Mouse (Mus musculus) adrenal gland, postnatal 14 days (tissue): ENCODE measurements at regions not wholly inside any gene's neighbourhood (a gene's known extent, or its start where the extent isn't known, plus 50 kb on each side); places are given as distances from the start of the nearest gene placed in this dataset.

Source experiments
- DNase-seq: peaks from one replicate; pipeline ENCODE4 v3.0.0; 2021; ENCODE audit warnings: mixed read lengths

DNA sequence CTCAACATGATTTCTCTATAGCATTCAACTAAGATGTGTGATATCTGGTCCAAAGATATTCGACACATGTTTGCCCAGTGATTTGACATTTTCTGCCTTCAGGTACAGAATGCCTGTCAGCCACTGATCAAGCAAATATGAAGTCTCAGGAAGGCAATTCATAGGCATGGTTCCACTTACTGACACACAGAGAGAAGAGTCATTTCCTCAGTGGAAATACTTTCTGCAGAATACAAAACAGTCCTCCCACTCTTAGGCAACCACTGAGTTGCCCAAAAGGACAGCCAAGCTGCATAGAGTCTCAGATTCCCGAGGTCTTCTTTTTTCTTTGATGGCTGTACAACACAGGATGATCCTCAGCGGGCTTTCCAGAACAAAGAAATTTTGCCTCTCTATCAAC lies 110.9 kb downstream of the Ndufa4 start:
- no peak for DNase-seq

DNA sequence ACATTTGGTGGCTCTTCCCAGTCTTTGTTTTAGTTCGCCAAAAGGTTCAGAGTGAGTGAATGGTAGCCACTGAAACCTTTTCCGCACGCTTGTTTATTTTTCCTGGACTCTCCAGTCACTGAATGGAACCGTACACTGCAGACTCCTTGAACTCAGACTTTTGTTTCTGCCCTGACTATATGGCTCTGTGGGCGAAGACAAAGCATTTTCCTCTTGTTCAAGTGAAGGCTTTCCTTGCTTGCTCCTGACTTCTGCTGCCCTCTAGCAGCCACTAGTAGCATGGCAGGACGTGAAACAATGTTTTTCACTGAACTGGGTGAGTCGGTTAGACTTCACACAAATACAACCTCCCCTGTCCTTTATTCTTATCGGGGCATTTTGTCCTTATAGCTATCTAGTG lies 113.9 kb downstream of the Ndufa4 start:
- DNase-seq = peak; percentile 66

DNA sequence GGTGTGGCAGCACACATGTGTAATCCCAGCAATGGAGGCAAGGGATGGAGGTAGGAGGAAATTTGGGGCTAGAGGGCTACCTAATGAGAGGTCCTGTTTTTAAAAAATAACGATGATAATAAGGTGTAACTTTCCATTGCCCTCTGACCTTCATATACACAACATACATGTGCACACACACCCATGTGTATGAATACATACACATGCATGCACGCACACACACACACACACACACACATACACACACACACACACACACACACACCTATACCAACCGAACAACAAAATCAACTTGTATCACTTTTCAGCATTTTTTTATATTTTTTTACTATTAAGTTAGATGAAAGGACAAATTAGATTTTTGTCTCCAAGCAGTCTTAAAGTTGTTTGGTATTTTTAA lies 115.1 kb downstream of the Ndufa4 start:
- no peak for DNase-seq

DNA sequence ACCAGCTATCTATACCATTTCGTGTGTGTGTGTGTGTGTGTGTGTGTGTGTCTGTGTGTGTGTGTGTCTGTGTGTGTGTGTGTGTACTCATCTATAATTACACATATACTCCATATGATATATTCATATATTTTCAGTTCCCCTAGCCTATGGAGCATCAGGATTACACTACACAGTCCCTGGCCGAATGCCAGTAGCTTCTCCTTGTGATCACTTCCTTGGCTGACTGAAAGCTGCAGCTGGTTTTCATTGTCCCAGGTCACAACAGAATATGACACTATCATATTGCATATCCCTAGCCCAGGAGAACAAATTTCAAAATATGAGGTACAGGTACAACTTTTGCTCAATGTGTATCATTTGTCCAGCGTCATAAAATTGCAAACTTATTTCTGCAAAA lies 116.2 kb downstream of the Ndufa4 start:
- no peak for DNase-seq

DNA sequence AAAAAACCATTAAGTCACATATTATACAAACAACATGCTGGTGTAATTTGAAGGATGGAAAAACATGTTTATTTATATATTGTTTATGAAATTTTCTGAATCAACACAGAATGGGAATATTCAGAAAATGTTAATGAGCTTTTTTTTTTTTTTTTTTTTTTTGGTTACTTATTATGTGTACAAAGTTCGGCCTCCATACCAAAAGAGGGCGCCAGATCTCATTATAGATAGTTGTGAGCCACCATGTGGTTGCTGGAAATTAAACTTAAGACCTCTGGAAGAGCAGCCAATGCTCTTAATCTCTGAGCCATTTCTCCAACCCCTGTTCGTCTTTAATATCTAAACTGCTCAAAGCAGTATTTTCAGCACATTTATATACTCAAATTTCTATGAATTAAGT lies 133.3 kb downstream of the Ndufa4 start:
- DNase-seq = no peak

DNA sequence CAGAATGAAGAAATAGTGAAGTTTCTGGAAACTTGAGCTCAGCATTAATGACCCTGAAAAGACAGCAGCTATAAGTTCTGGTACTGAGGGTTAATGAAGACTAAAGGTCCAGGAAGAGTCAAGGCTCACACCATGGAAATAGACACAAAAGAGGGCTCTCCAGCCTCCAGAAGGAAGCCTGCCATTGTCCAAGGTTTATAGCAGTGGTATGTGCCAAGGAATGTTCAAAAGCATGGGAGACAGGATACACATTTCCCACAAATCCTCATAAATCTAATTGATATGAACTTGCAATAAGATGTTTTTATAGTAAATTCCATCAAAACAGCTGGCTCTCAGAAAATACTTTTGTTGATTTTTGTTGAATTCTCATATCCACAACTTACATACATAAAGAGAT lies 144.4 kb downstream of the Ndufa4 start:
- DNase-seq = no peak

DNA sequence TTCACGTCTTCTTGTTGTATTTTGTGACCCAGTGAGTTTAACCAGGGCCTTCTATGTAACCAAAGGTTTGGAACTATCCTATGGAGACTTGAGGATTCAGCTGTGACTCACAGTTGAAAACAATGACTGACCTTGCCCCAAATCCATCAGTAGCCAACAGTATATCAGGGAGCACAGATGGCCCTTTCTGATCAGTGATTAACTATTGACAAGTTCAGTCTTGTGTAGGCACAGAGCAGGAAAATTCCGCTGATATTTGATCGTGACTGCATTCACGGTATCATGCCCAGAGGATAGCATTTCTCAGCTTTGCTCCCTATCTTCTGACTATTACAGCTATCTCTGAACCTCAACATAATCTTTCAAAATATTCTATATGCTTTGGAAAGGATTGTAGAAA lies 169.6 kb downstream of the Ndufa4 start:
- no peak for DNase-seq

DNA sequence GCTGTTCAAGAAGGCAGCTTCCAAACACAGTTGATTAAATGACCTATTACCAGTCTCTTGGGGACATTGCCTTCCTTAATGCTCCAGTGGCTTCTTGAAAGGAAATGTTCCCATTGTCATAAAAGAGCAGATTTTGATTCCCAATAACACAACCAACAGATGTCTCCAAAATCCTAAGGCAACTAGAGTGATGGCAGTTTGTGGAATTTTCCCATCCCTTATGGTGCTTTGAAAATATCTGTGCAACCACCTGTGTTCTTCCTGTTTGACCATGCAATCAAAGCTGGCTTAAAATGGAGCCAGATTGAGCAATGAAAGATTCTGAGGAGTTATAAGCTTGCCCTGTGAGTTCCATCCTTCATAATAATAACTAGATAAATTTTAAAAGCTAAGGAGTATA lies 176.2 kb downstream of the Ndufa4 start:
- no peak for DNase-seq

DNA sequence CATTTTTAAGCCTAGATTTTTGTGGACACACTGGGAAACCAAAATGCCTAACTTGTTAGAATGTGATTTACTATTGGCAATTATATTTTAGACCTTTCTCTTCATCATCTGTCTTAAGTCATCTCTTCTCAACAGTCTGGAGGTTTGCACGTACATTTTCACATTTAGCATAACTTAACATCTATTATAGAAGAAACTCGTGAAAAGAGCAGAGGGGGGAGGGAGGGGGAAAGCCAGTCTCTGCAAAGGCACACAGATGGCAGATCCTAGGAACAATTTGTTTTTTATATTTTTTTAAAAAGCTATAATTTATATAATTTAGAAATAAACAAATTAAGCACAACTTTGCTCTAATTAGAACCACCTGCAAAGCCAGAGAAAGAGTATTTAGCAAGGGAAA lies 176.6 kb downstream of the Ndufa4 start:
- DNase-seq = no peak

DNA sequence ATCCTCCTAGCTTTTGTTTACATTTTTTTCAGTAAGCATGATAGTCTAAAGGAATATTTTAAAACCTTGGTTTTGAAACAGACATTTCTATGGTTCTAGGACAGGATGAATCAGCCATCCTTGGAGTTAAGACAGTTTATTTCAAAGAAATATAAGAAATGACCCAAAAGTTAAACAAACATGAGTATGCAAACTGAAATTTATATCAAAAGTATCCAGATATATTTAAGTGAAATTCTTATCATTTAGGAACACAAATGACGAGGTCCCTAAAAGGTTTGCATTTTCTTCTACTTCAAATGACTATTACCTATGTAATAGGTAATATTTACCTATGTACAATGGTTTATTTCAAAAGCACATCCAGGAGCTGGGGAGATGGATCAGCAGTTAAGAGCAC lies 179.5 kb downstream of the Ndufa4 start:
- no peak for DNase-seq

DNA sequence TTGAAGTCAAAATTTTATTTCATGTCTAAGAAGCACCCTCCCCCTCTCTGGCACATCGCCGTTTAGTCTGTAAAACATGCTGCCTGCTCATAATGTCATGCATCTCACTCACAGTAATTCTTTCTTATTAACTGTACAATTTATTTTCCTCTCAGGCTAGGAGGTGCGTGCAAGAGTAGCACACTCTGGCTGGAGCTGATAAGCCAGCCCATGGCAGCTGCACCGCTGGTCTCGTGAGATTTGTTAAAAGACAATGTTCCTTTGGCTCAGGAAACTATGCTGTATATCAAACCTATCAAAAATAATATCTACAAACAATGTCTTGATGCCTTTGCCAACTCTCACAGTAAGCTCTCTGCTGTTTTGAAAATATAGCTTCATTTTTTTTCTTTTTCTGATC lies 179.9 kb downstream of the Ndufa4 start:
- DNase-seq = peak; percentile 8

DNA sequence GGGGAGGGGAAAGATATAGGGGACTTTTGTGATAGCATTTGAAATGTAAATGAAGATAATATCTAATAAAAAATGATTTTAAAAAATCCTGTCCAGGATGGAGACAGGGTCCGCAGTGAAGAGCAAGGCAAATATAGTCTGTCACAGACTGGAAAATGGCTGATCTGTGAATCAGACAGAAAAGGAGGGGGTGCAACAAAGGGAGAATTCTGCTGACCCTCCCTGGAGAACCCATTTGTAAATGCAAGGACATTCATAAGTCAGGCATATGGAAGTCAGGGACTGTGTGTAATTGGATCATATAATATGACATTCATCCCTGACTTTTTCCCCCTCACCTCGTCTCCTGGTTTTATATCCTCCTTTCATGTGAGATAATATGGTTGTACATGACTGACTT lies 183.8 kb downstream of the Ndufa4 start:
- DNase-seq = no peak

DNA sequence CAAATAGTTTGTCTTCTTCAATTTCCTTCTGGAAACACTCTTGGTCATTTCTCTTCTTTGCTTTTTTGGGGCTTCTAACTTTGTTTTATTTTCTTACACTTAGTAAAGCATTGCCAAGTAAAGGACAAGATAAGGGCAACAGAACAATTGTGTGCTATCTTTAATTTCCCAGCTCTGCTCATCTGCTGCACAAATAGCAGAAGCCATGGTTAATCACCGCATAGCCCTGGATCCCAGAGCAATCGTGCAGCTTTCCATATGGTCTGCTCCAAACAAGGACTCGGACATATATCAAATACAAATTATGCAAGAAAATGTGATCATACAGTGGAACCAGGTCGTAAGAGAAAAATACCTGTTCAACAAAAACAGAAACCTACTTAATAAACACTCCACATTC lies 187.0 kb downstream of the Ndufa4 start:
- no peak for DNase-seq

DNA sequence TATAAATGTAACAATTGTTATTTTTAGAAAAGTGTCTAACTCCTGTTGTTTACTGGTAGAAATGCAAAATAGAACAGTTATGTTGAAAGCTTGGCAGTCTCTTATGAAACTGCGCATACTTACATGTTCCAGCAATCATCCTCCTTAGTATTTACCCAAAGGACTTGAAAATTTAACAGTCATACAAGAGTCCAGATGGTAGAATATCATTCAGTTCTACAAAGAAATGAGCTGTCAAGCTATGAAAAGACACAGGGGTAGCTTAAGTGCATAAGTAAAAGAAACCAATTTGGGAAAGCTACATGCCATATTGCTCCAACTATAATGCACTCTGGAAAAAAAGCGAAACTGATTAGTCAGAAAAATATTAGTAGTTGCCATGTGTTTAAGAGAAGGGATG lies 196.7 kb downstream of the Ndufa4 start:
- no peak for DNase-seq

DNA sequence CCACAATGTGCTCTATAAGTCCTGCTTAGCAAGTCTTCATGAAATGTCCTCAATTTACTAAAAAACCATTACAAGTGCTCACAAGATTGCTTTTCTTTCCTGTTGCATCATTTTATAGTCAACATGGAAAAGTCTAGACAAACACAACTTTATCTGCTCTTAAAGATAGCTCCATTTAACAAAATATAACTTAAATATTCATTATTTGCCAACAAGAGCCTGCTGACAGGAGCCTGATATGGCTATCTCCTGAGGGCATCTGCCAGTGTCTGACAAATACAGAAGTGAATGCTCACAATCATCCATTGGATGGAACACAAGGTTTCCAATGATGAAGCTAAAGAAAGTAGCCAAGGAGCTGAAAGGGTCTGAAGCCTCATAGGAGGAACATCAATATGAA lies 197.8 kb downstream of the Ndufa4 start:
- no peak for DNase-seq
